Mouse (Mus musculus) mesoderm, embryonic 11.5 days (tissue): ENCODE data around the gene Cchcr1.

Source experiments
- DNase-seq: peaks from one replicate; pipeline ENCODE4 v3.0.0-alpha.2; 2012; ENCODE audit warnings: low read depth, low spot score

The Cchcr1 gene

DNA sequence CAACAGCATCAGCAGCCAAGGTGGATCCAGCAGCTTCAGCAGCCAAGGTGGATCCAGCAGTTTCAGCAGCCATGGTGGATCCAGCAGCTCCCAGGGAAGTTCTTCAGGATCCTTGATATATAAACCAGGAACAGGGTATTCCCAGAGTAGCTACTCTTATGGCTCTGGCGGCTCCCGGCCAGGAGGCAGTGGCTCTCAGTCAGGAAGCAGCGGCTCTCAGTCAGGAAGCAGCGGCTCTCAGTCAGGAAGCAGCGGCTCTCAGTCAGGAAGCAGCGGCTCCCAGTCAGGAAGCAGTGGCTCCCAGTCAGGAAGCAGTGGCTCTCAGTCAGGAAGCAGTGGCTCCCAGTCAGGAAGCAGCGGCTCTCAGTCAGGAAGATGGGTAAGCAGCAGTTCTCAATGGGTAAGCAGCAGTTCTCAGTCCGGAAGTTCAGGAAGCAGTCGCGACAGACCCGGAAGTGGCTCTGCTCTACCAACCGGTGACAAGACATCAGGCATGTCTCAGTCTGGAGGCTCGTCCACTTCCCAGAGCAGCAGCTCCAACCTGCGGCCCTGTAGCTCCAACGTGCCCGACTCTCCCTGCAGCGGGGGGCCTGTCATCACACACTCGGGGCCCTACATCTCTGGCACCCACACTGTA is 38.0 kb downstream of the Cchcr1 start:
- no peak for DNase-seq

DNA sequence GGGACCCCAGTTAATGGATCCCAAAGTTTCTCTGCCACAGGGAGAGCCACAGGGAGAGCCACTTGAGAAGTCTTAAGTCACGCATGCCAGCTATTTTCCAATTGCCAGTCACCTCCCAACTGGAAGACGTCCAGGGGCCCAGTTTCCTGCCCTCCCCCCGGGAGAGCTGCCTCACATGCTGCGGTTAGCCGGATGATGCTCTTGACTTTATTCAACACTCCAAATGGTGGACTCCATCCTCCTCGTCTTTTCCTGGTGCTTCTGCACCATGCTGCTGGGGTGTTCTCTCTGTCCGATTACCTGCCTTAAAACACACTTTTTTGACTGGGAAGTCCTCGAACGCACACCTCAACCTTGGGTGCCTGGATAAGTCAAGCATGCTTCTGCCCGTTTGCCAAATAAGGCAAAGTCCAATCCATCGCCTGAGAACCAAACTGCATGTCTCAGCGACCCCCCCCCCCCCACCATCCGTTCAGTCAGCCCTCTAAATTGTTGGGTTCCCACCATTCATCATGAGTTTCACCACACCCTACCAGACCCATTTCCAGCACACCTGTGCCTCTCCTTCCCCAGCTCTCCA is 39.4 kb downstream of the Cchcr1 start:
- no peak for DNase-seq

DNA sequence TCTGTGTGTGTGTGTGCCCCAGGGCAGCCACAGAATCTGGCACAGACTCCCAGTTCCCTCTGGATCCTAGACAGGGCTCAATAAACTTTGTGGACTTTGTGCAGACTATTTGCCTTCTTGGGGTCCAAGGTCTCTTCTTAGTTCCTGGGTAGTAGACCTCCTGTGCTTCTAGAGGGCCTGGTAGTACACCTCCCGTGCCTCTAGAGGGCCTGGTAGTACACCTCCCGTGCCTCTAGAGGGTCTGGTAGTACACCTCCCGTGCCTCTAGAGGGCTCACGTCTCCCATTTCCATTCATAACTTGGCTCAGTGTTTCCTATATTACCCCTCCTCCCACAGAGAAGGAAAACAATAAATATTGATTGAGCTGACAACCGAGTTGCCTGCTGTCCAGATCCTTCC is 39.9 kb downstream of the Cchcr1 start:
- peak; percentile 57 for DNase-seq

DNA sequence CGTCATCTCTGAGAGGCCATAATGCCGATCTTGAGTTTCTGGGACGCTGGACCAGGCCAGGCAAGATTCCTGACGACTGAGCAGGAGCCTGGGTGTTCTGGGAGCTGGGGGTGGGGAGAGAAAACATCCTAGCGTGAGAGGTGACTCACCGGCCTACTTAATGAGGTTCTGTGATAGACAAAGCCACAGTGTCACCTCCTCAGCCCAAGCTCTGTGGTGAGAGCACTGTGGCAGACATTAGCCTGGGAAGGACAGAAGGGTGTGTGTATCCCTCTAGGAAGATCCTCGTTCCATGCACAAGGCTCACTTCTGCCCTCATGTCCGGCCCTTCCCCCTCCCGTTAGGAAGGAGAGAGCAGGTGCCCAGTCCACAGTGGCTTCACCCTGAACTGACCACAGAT is 40.5 kb downstream of the Cchcr1 start:
- no peak for DNase-seq

DNA sequence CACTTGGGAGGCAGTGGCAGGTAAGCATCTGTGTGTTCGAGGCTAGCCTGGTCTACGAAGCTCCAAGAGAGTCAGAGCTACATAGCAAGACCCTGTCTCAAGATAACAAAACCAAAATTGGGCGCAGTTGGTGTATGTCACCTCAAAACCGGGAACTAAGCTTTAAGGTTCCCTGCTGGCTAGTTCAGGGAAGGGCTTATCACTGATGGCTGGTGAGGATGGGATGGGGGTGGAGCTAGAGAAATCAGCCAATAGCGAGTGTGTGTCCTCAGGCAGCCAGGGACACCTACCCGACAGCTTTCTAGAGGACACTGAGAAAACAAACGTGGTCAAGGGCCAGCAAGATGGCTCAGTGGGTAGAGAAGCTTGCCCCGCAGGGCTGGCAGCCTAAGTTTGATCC is 41.3 kb downstream of the Cchcr1 start:
- no peak for DNase-seq

DNA sequence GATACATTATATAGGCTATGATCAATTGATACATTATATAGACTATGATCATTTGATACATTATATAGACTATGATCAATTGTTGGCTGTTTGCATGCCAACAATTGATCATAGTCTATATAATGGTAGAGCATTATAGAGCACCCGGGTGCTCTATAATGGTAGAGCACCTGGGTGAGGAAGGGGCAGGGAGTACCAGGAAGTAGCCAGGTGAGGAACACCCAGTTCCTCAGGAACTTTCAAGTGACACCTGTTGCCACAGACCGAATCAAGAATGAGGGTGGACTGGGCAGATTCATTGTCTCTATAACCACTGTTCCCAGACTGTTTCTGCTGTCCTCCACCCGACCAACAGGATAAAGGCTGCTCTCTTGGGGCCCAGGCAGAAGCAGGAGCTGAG is 50.2 kb downstream of the Cchcr1 start, which contains the start of gene 2300002M23Rik:
2300002M23Rik (plus strand) TSS at position 301 of the 400 bp plus-strand sequence.
- DNase-seq = no peak

DNA sequence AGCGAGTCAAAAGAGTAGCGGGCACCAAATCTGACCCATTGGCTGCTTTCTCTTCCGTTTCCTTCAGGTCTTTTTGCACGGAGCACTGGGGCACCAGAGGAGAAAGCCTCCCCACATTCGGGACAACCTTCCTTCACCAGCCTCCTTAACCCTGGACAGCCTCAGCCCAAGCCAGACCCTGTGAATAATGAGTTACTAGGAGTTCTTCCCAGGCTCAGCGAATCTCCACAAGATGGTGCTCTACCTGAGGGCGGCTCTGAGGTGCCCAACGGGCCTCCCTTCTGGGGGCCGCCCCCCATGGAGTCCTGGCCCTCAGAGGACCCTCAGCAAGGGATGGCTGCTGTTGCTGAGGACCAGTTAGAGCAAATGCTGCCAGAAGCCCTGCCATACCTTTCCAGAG is 50.9 kb downstream of the Cchcr1 start:
- no peak for DNase-seq

DNA sequence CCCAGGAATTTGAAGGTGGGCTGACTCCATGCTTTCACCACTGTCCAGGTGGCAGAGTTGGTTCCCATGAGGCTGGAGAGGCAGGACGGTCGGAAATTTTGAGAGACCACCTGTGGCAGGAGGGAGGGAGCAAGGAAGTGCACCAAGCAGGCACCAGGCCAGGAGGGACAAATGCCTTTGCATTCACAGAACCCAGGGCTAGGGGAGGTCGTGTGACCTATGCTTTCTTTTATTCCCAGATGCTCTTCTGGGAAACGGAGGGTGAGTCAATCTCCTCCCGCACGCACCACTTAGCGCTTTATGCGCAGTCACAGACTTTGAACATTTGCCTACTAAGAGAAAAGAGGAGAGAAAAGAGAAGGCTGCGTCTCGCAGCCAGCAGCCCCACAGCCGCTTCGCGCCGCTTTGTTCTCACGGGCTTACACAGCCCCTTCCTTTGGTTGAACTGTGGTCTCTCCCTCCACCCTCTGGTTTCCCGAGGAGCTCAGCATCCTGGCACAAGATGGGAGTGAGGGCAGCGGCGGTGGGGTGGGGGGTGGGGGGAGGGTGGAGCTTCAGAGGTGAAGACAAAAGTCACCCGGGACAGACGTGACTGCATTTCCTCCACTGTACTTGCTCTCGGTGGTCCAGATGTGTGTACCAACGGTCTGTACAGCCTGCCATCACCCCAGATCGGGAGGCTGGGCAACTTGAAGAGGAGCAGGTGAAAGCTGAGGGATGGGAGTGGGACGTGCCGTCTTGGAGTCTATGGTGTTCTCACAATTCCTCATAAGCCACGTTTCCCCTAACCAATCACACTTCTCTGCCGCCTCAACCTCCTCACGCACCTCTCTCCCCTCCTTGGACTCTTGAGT is 52.4 kb downstream of the Cchcr1 start:
- DNase-seq = no peak

DNA sequence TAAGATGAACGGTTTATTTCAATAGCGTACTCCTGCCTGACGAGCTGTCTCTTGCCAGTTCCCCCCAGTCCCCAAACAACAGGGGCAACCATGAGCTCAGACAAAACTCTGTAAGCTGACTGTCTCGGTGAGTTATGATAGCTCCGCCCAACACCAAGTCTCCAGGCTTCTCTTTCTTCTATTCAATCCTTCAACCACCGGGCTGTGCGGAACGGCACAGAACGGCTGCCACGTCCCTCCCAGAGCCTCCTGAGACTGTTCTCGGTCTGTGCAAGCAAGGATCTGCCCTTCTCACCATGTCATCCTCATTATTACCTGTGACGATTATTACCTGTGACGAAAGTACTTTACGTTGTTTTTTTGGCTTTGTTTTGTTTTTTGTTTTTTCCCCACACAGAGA is 53.9 kb downstream of the Cchcr1 start:
- no peak for DNase-seq

DNA sequence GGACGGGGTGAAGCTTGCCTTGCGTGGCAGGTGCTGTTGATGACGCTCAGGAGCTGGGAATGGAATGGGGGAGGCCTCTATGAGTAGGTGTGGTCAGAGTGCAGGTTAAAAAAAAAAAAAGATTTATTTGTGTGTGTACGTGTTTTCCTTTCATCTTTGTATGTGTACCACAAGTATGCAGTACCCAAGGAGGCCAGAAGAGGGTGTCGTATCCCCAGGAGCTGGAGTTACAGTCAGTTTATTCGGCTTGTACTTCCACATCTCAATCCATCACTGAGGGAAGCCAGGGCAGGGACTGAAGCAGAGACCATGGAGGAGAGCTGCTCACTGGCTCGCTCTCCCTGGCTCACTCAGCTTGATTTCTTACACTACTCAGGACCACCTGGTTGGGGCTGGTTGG is 54.6 kb downstream of the Cchcr1 start:
- no peak for DNase-seq

DNA sequence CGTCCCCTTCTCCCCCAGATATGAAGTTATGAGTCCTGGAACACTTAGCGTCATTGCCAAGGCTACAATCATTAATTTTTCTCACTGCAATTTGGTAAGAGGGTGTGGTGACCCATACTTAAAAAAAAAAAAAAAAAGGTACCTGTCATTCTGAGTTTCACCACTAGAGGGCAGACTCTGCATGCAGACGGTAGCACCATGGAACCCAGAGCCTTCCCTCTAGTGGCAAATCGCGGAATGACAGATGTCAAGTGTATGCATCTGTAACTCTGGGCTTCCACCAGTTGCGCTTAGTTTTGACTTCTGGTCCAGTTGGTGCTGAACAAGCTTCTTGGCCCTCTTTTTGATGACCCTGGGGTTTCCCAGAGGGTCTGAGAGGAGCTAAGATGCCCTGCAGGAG is 61.3 kb downstream of the Cchcr1 start:
- peak; percentile 94 for DNase-seq
